In genomic region chr13:64152241-64152669, GRCm38 (mm10) we compare ENCODE assay signal across 7 mouse cellular contexts. TPM values are rescaled to one million over a fixed set of nuclear protein-coding genes. Genes with fewer than 3 reads are reported as not detected.
DNase-seq lines count a peak whose midpoint lies in the region; ATAC-seq and TF ChIP-seq lines count a peak whose summit lies in the region.

No protein-coding gene starts in this region.

- peak; percentile 47 for DNase-seq in adipocyte (ENCODE audit: low spot score)
- peak; percentile 89 for DNase-seq in gastrocnemius, postnatal 14 days
- peak; percentile 94 for DNase-seq in intestine, embryonic 14.5 days (ENCODE audit: low spot score)
- peak; percentile 93 for DNase-seq in left cerebral cortex, postnatal 4 days
- peak; percentile 98 for DNase-seq in midbrain, embryonic 11.5 days (ENCODE audit: low spot score, missing footprints)
- DNase-seq in right cerebral cortex, postnatal 4 days: peak; percentile 83

- no peaks in the 10 kb centered on the region for H3K4me1 ChIP-seq in cortical plate, adult 2 months (ENCODE audit: control insufficient read depth, insufficient read depth, low read length)
- H3K4me1 ChIP-seq in intestine, embryonic 14.5 days (replicated peaks; ENCODE audit: control insufficient read depth, insufficient read depth, low read length): peaks cover 3% of the 10 kb centered on the region; the same call in 1 of the 2 replicates
- peaks cover 17% of the 10 kb centered on the region for H3K4me1 ChIP-seq in midbrain, embryonic 11.5 days (ENCODE audit: control insufficient read depth, insufficient read depth, low read length)

- WGBS in intestine, embryonic 14.5 days: 2% methylated on average over 30 of the region's 42 CpGs
- 0% methylated on average over 37 of the region's 42 CpGs for WGBS in midbrain, embryonic 11.5 days

- peak; percentile 52 for ATAC-seq in intestine, embryonic 14.5 days (replicated peaks; ENCODE audit: low FRiP score, low TSS enrichment, low read depth)
- peak; percentile 41 for ATAC-seq in midbrain, embryonic 11.5 days (ENCODE audit: low FRiP score)

- H3K27me3 ChIP-seq in intestine, embryonic 14.5 days (replicated peaks; ENCODE audit: control insufficient read depth, insufficient read depth, low read length): no peaks in the 10 kb centered on the region
- no peaks in the 10 kb centered on the region for H3K27me3 ChIP-seq in midbrain, embryonic 11.5 days (ENCODE audit: control insufficient read depth, insufficient read depth, low read length)

- peak; percentile 39; the same call in 1 of the 2 replicates for TF ChIP-seq POLR2A in cortical plate, adult 2 months (IDR thresholded peaks at IDR 0.05; ENCODE audit: extremely low read depth, insufficient read depth, low read length)

- H3K4me3 ChIP-seq in cortical plate, adult 2 months (ENCODE audit: insufficient read depth, low read length): peak overlapping the region; percentile 88
- H3K4me3 ChIP-seq in intestine, embryonic 14.5 days (ENCODE audit: low read depth, low read length): peak overlapping the region; percentile 91
- peak overlapping the region; percentile 90 for H3K4me3 ChIP-seq in midbrain, embryonic 11.5 days (ENCODE audit: low read depth, low read length)

- no peaks in the 10 kb centered on the region for H3K36me3 ChIP-seq in intestine, embryonic 14.5 days (ENCODE audit: control insufficient read depth, insufficient read depth, low read length)
- H3K36me3 ChIP-seq in midbrain, embryonic 11.5 days (ENCODE audit: control insufficient read depth, insufficient read depth, low read length): no peaks in the 10 kb centered on the region

- TF ChIP-seq CTCF in cortical plate, adult 2 months (IDR thresholded peaks at IDR 0.05; ENCODE audit: extremely low read depth, insufficient read depth, low read length): no peak

- H3K27ac ChIP-seq in cortical plate, adult 2 months (ENCODE audit: insufficient read depth, low read length): peak overlapping the region; percentile 25; the same call in 1 of the 2 replicates
- peak overlapping the region; percentile 94 for H3K27ac ChIP-seq in intestine, embryonic 14.5 days (ENCODE audit: low read depth)
- peak overlapping the region; percentile 79 for H3K27ac ChIP-seq in midbrain, embryonic 11.5 days (ENCODE audit: low read depth, low read length)

- no peaks in the 10 kb centered on the region for H3K9me3 ChIP-seq in intestine, embryonic 14.5 days (ENCODE audit: control insufficient read depth, low read length)
- H3K9me3 ChIP-seq in midbrain, embryonic 11.5 days (ENCODE audit: control insufficient read depth, low read length): no peaks in the 10 kb centered on the region

- H3K9ac ChIP-seq in intestine, embryonic 14.5 days (ENCODE audit: low read length): peak overlapping the region; percentile 84
- peak overlapping the region; percentile 82 for H3K9ac ChIP-seq in midbrain, embryonic 11.5 days (ENCODE audit: low read length)

- intact Hi-C loops in gastrocnemius, postnatal 14 days (cut with DNase I; ENCODE audit: low total_unique reads): no loop called here
- intact Hi-C loops in left cerebral cortex, postnatal 4 days (cut with DNase I): no loop called here

- peak overlapping the region; percentile 79 for H3K4me2 ChIP-seq in intestine, embryonic 14.5 days (ENCODE audit: low read length)
- peak overlapping the region; percentile 89 for H3K4me2 ChIP-seq in midbrain, embryonic 11.5 days

RNA-seq across cellular contexts. Expression of gene Zfp367, which starts 0.7 kb away (rescaled TPM):
- 31.9 and 34.6 TPM in 2 replicates for polyA plus RNA-seq in cortical plate, adult 2 months (2012; rRNA removed)
- 10 to 100 TPM; 10.9 to 12.9 TPM for total RNA-seq in gastrocnemius, postnatal 14 days (2021)
- 22.4 and 23.7 TPM in 2 replicates for polyA plus RNA-seq in intestine, embryonic 14.5 days (2014; fragmentation: Nextera tagmentation; extraction: Ambion mirVana)
- 1 to 10 TPM; 4.9 to 5.4 TPM for total RNA-seq in left cerebral cortex, postnatal 4 days (2021)
- 25.6 and 25.7 TPM in 2 replicates for polyA plus RNA-seq in midbrain, embryonic 11.5 days (2014; fragmentation: Nextera tagmentation; extraction: Ambion mirVana)

RNA-seq across cellular contexts. Expression of gene Habp4, which starts 9.4 kb away (rescaled TPM):
- 203 and 210 TPM in 2 replicates for polyA plus RNA-seq in cortical plate, adult 2 months (2012; rRNA removed)
- 10 to 100 TPM; 19.6 to 24.4 TPM for total RNA-seq in gastrocnemius, postnatal 14 days (2021)
- polyA plus RNA-seq in intestine, embryonic 14.5 days (2014; fragmentation: Nextera tagmentation; extraction: Ambion mirVana): 20.1 and 20.9 TPM in 2 replicates
- total RNA-seq in left cerebral cortex, postnatal 4 days (2021): 10 to 100 TPM; 51.5 to 54.6 TPM
- polyA plus RNA-seq in midbrain, embryonic 11.5 days (2014; fragmentation: Nextera tagmentation; extraction: Ambion mirVana): 23.1 and 23.4 TPM in 2 replicates

RNA-seq across cellular contexts. Expression of gene Slc35d2, which starts 23.1 kb away (rescaled TPM):
- polyA plus RNA-seq in cortical plate, adult 2 months (2012; rRNA removed): 1.5 and 1.6 TPM in 2 replicates
- 1 to 10 TPM; 1.5 to 1.6 TPM for total RNA-seq in gastrocnemius, postnatal 14 days (2021)
- polyA plus RNA-seq in intestine, embryonic 14.5 days (2014; fragmentation: Nextera tagmentation; extraction: Ambion mirVana): 3.3 and 4.8 TPM in 2 replicates
- 1 to 10 TPM in 1 of 2 experiments, under 1 TPM in 1; 0.96 to 1.2 TPM for total RNA-seq in left cerebral cortex, postnatal 4 days (2021)
- polyA plus RNA-seq in midbrain, embryonic 11.5 days (2014; fragmentation: Nextera tagmentation; extraction: Ambion mirVana): 2.9 and 5.0 TPM in 2 replicates

Comparison
In these comparisons a context has a peak if more than half of its experiments do, and no peak if none do; other contexts are left out.
1. Peak in every context shown above with its lines: DNase-seq, ATAC-seq, H3K4me3 ChIP-seq and H3K27ac ChIP-seq.
2. DNase-seq: peak in every context shown above with its lines; median percentile 98 in midbrain, embryonic 11.5 days; 94 in intestine, embryonic 14.5 days; 93 in left cerebral cortex, postnatal 4 days; 89 in gastrocnemius, postnatal 14 days; 83 in right cerebral cortex, postnatal 4 days; 47 in adipocyte.
3. H3K27ac ChIP-seq: peak in every context shown above with its lines; median percentile 94 in intestine, embryonic 14.5 days; 79 in midbrain, embryonic 11.5 days; 25 in cortical plate, adult 2 months.